Mouse (Mus musculus) brain, embryonic 14.5 days (tissue): ENCODE results near the gene Rock2.

Source experiments
- CTCF ChIP-seq: fragments of 200-500 bp; IDR thresholded peaks from 2 replicates; pipeline ENCODE4 v1.5.1; 2012; ENCODE audit warnings: inconsistent platforms, mild to moderate bottlenecking, moderate library complexity, borderline replicate concordance; ENCODE audit not compliant: insufficient read depth, insufficient read length; ENCODE audit errors: extremely low read depth
- POLR2A ChIP-seq: fragments of 200-500 bp; IDR thresholded peaks from 2 replicates; pipeline ENCODE4 v1.6.1; 2012; ENCODE audit warnings: mild to moderate bottlenecking, inconsistent platforms, borderline replicate concordance; ENCODE audit not compliant: poor library complexity, insufficient read depth, insufficient read length, severe bottlenecking; ENCODE audit errors: extremely low read depth

GRCm38 (mm10) chr12:17001211-17001610 is 106.5 kb downstream of the Rock2 start:
- TF ChIP-seq CTCF (no peak), POLR2A (no peak)
